Mouse (Mus musculus) limb, embryonic 11.5 days (tissue): ENCODE results near the gene Tmprss6. TPM values are rescaled to one million over a fixed set of nuclear protein-coding genes. Genes with fewer than 3 reads are reported as not detected.

Experiments used
- ATAC-seq: fragments of 200-750 bp; cut with Nextera tagmentation; 2 replicates; pipeline ENCODE4 v1.8.0; 2017; ENCODE audit warnings: low read depth; ENCODE audit not compliant: insufficient number of reproducible peaks, low FRiP score, low TSS enrichment
- DNase-seq: peaks from one replicate; pipeline ENCODE4 v3.0.0-alpha.2; 2015; ENCODE audit warnings: low spot score
- H3K27ac ChIP-seq: fragments of 300-500 bp; sonication (generic); replicated peaks from 2 replicates; pipeline ENCODE4 v1.5.1; 2014; ENCODE audit warnings: low read depth, mild to moderate bottlenecking, low read length
- H3K27me3 ChIP-seq: fragments of 300-500 bp; sonication (generic); 2 replicates; pipeline ENCODE4 v1.6.1; 2014; ENCODE audit warnings: mild to moderate bottlenecking, low read length, mixed read lengths; ENCODE audit not compliant: control insufficient read depth, insufficient read depth
- H3K36me3 ChIP-seq: fragments of 300-500 bp; sonication (generic); 2 replicates; pipeline ENCODE4 v1.6.1; 2014; ENCODE audit warnings: mild to moderate bottlenecking, low read length, moderate library complexity, mixed read lengths; ENCODE audit not compliant: control insufficient read depth, insufficient read depth
- H3K4me1 ChIP-seq: fragments of 300-500 bp; sonication (generic); 2 replicates; pipeline ENCODE4 v1.6.1; 2014; ENCODE audit warnings: low read length, mixed read lengths; ENCODE audit not compliant: control insufficient read depth, insufficient read depth
- H3K4me2 ChIP-seq: fragments of 300-500 bp; sonication (generic); 2 replicates; pipeline ENCODE4 v1.6.1; 2014; ENCODE audit warnings: low read depth, mild to moderate bottlenecking, moderate library complexity; ENCODE audit not compliant: severe bottlenecking
- H3K4me3 ChIP-seq: fragments of 300-500 bp; sonication (generic); 2 replicates; pipeline ENCODE4 v1.5.1; 2014; ENCODE audit warnings: low read depth, low read length
- H3K9ac ChIP-seq: fragments of 300-500 bp; sonication (generic); 2 replicates; pipeline ENCODE4 v1.6.1; 2014; ENCODE audit warnings: mild to moderate bottlenecking, low read length
- H3K9me3 ChIP-seq: fragments of 300-500 bp; sonication (generic); 2 replicates; pipeline ENCODE4 v1.6.1; 2016; ENCODE audit warnings: low read length; ENCODE audit not compliant: control insufficient read depth
- WGBS: fragments of 180-500 bp; shearing (Covaris S2); extraction: QIAGEN DNeasy Blood & Tissue Kit; methylation state at CpG from one replicate; pipeline ENCODE4 v1.1.7; 2014; 5-methylcytosine and 5-hydroxymethylcytosine counted together
- polyA plus RNA-seq: library from polyadenylated mRNA; unstranded; fragments of >200 nt; fragmentation: Nextera tagmentation; extraction: Ambion mirVana; gene quantifications from 2 replicates; pipeline ENCODE4 v1.2.1, GENCODE M21; 2014

The Tmprss6 gene
- polyA plus RNA-seq = 0.27 TPM in 1 of 2 replicates, not detected in the other

DNA sequence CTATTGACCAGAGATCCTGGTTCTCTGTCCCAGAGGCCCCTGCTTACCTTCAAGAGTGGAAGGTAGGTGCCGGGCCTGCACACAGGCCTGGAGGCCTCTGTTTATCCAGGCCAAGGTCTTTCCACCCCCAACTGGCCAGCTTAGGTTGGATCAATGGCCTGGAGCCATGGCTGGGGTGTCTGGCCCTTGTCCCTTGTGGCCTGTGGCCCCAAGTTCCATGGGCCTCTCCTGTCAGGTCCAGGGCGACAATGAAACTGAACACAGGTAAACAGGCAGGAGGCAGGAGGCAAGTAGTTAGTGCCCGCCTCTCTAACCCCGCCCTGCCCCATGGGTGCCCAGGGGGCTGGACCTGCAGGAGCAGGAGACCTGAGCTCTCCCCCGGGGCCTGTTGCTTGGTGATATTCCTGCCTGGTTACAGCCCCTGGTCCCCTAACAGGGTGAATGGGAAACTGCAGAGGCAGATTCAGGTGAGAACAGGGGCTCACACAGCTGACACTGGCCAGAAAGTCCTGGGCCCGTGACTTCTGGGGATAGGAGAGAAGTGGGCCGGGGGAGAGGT lies at the start of gene Tmprss6:
Gene Tmprss6, minus strand, starts transcription at position 256 of the 559 bp plus-strand sequence.
- DNase-seq = no peak
- Histone ChIP-seq H3K27me3 (no peaks in the 10 kb centered on the region), H3K4me1 (no peaks in the 10 kb centered on the region), H3K27ac (no peak within 1 kb of the TSS), H3K4me3 (no peak within 1 kb of the TSS), H3K9me3 (no peaks in the 10 kb centered on the region), H3K36me3 (no peaks in the 10 kb centered on the region), H3K9ac (no peak within 1 kb of the TSS), H3K4me2 (no peak within 1 kb of the TSS)
- 79% methylated on average over 7 of the region's 7 CpGs for WGBS
- ATAC-seq = no peak

DNA sequence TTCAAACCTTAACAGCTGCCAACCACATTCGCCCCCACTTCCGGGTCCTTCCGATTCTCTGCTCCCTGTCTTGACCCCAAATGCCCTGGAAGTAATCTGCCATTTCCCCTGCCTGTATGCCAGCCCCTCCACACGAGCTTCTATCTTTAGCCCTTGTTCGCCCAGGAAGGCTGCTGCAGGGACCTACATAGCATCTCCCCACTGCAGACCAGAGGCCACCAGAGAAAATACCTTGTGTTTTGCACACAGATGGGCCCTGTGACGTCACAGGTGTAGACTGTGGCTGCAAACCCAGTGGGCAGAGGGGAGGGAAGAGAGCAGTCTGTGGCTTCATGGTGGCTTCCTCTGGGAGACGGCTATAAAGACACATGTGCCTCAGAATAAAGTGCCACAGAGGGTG lies 49.8 kb upstream of the Tmprss6 start:
- no peak overlapping the region for H3K4me2 ChIP-seq
- H3K27me3 ChIP-seq = no peaks in the 10 kb centered on the region
- no peak overlapping the region for H3K4me3 ChIP-seq
- peaks cover 5% of the 10 kb centered on the region for H3K4me1 ChIP-seq
- H3K9ac ChIP-seq = no peak overlapping the region; the same call in 1 of the 2 replicates
- ATAC-seq = no peak
- H3K36me3 ChIP-seq = no peaks in the 10 kb centered on the region
- no peak for DNase-seq
- WGBS = 52% methylated on average over 7 of the region's 7 CpGs
- H3K9me3 ChIP-seq = no peaks in the 10 kb centered on the region
- no peak overlapping the region for H3K27ac ChIP-seq

DNA sequence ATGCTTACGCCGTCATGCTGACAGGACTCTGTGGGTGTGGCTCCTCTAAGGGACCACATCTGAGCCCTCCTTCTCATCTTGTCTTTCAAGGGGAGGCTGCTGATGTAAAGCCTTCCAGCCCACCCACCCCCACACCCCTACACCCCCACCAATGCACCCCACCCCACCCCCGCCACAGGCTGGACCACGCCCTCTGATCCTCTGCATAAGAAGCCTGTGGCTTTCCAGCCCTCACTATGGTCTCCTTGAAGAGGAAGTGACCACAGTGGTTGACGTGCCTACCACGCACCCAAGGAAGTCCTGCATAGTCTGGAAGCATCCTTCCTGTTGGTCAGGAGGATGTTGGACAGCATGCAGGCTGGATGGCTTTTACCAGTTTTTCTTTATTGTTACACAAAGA lies 47.3 kb upstream of the Tmprss6 start:
- Histone ChIP-seq H3K36me3 (no peaks in the 10 kb centered on the region), H3K4me3 (no peak overlapping the region), H3K4me1 (peaks cover 5% of the 10 kb centered on the region), H3K9ac (no peak overlapping the region), H3K9me3 (no peaks in the 10 kb centered on the region), H3K27ac (no peak overlapping the region), H3K27me3 (no peaks in the 10 kb centered on the region), H3K4me2 (no peak overlapping the region)
- WGBS = 82% methylated on average over 6 of the region's 6 CpGs
- no peak for ATAC-seq
- DNase-seq = no peak

DNA sequence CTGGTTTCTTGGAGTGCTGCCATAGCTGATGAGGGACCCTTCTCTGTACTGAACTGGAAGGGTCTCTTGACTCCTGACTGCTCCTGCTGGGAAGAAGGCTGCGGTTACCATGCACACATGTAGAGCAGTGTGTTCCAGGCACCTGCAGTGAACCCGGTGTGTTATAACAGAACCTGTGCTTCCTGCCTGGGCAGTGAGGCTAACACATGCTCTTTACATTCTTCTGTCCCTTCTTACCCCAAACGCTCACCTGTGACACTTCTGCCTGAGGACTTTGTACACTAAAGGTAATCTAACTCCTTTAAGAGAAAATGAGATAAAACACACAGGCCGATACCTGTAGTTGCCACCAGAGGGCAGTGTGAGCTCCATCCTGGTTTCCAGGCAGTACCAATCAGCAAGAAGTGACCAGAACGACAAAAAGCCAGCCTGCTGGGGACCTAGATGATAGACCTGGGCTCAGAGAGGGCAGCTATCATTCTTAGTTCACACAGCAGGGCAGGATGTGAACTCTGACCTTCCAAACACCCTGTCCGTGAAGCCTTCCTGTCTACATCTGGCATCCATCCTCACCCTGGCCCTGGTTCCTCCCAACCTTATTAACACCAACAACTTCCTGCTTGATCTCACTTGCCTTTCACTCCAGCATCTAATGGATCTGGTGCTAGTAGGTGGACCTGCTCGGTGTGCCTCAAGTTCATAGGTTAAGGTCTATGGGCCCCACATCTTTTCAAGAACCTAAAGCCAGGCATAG lies 46.1 kb upstream of the Tmprss6 start:
- no peaks in the 10 kb centered on the region for H3K9me3 ChIP-seq
- DNase-seq = peak; percentile 89
- no peak overlapping the region for H3K4me3 ChIP-seq
- H3K9ac ChIP-seq = peak overlapping the region; percentile 30; the same call in 1 of the 2 replicates
- H3K27ac ChIP-seq = no peak overlapping the region
- ATAC-seq = no peak
- H3K4me2 ChIP-seq = no peak overlapping the region
- H3K27me3 ChIP-seq = no peaks in the 10 kb centered on the region
- no peaks in the 10 kb centered on the region for H3K36me3 ChIP-seq
- 20% methylated on average over 7 of the region's 7 CpGs for WGBS
- H3K4me1 ChIP-seq = peaks cover 12% of the 10 kb centered on the region

DNA sequence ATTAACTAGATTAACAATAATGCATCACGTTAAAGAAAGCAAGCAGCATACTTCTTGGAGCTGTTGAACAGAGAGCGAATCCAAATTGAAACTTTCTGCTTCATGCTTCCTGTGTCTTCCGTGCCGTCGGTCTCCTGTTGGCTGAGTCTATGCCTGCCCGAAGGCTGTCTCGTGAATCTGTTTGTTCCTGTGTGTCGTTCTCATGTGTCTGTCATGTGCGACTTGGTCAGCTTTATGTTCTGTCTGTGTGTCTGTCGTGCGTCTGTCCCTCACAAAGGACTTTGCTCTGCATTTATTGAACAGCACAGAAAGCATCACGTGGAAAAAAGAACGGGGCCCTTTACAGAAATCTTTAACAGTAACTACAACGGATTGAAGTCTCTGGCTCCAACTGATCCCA lies 44.6 kb upstream of the Tmprss6 start:
- Histone ChIP-seq H3K9ac (no peak overlapping the region), H3K27ac (no peak overlapping the region), H3K4me2 (no peak overlapping the region), H3K9me3 (no peaks in the 10 kb centered on the region), H3K36me3 (no peaks in the 10 kb centered on the region), H3K4me1 (peaks cover 13% of the 10 kb centered on the region), H3K4me3 (no peak overlapping the region), H3K27me3 (no peaks in the 10 kb centered on the region)
- ATAC-seq (no peak), DNase-seq (no peak)
- 87% methylated on average over 14 of the region's 14 CpGs for WGBS

DNA sequence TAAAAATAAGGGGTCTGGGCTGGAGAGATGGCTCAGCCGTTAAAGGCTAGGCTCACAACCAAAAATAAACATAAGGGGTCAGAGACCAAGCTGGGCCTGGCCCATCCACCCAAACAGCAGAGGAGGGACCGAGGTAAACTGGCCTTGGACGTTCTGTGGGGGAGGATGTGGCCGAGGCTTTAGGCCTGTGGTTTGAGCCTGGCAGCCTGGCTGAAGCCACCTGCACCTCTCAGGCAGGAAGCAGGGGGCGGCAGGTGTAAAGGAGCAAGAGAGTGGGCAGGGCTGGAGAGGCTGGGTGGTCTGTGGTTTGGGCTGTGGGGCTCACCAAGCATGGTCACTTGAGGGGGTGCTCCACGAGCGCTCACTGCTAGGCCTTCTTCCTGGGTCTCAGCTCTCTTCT lies 43.5 kb upstream of the Tmprss6 start:
- DNase-seq (no peak), ATAC-seq (no peak)
- no peak overlapping the region for H3K27ac ChIP-seq
- H3K36me3 ChIP-seq = no peaks in the 10 kb centered on the region
- no peak overlapping the region for H3K4me2 ChIP-seq
- whole genome bisulfite sequencing = 76% methylated on average over 7 of the region's 7 CpGs
- no peaks in the 10 kb centered on the region for H3K9me3 ChIP-seq
- H3K27me3 ChIP-seq = no peaks in the 10 kb centered on the region
- H3K4me3 ChIP-seq = no peak overlapping the region
- no peak overlapping the region for H3K9ac ChIP-seq
- peaks cover 13% of the 10 kb centered on the region; the same call in 1 of the 2 replicates for H3K4me1 ChIP-seq

DNA sequence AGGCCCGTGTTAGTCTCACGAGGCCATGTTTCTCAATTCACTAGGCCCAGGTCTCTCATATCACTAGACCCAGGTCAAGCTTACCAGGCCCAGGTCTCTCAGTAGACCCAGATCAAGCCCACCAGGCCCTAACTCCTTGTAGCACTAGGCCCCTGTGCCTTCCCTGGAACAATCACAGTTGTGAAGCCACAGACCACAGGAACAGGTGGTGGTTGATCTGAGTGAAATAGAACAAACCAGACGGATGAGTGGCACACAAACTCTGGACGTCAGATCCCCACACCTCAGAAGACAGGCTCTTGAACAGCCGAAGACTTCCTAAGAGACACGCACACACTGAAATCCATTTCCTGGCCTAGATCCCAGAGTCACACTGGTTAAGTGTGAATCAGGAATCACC lies 42.3 kb upstream of the Tmprss6 start:
- no peak for ATAC-seq
- Histone ChIP-seq H3K9ac (no peak overlapping the region), H3K9me3 (no peaks in the 10 kb centered on the region), H3K27ac (no peak overlapping the region), H3K27me3 (no peaks in the 10 kb centered on the region), H3K36me3 (no peaks in the 10 kb centered on the region), H3K4me2 (no peak overlapping the region), H3K4me3 (no peak overlapping the region), H3K4me1 (peaks cover 13% of the 10 kb centered on the region; the same call in 1 of the 2 replicates)
- no peak for DNase-seq
- 90% methylated on average over 6 of the region's 6 CpGs for WGBS

DNA sequence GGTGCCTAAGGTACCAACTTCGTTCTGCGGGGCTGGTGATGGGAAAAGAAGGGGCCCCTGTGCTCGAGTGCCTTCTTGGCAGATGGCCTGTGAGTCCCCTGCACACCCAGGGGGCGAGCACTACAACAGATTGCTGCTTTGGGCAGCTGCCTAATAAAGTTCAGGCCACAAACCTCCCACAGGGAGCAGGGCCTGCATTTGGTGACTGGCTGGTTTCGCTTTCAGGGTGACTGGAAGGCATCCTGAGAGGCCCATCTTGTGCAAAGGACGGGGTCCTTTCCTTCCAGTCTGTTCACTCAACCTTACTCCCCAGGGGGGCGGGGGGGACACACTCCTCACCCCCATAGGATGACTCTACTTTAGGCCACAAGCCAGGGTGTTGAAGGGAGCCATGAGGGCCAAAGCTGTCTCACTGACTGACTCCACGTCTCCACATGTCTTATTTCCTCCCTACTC lies 41.7 kb upstream of the Tmprss6 start:
- H3K27me3 ChIP-seq = no peaks in the 10 kb centered on the region
- H3K27ac ChIP-seq = no peak overlapping the region
- DNase-seq (peak; percentile 29), ATAC-seq (no peak)
- H3K4me2 ChIP-seq = no peak overlapping the region
- H3K9me3 ChIP-seq = no peaks in the 10 kb centered on the region
- 64% methylated on average over 8 of the region's 8 CpGs for WGBS
- H3K9ac ChIP-seq = no peak overlapping the region
- peaks cover 11% of the 10 kb centered on the region; the same call in 1 of the 2 replicates for H3K4me1 ChIP-seq
- no peaks in the 10 kb centered on the region for H3K36me3 ChIP-seq
- H3K4me3 ChIP-seq = no peak overlapping the region
